Mouse (Mus musculus) small intestine, adult 2 months (tissue): ENCODE measurements around the gene Trpc2. TPM values are rescaled to one million over a fixed set of nuclear protein-coding genes. Genes with fewer than 3 reads are reported as not detected.

Experiments
- H3K27ac ChIP-seq: fragments of 200-500 bp; 2 replicates; pipeline ENCODE4 v1.5.1; 2012; ENCODE audit warnings: low read depth, low read length, control low read depth, inconsistent platforms; ENCODE audit not compliant: insufficient read depth
- H3K27me3 ChIP-seq: fragments of 200-500 bp; 2 replicates; pipeline ENCODE4 v1.6.1; 2012; ENCODE audit warnings: mild to moderate bottlenecking, moderate library complexity, low read length, inconsistent platforms; ENCODE audit not compliant: control insufficient read depth, insufficient read depth
- H3K36me3 ChIP-seq: fragments of 200-500 bp; 2 replicates; pipeline ENCODE4 v1.6.1; 2012; ENCODE audit warnings: mild to moderate bottlenecking, low read length, control low read depth, inconsistent platforms; ENCODE audit not compliant: control insufficient read depth, insufficient read depth
- H3K4me1 ChIP-seq: fragments of 200-500 bp; 2 replicates; pipeline ENCODE4 v1.6.1; 2012; ENCODE audit warnings: low read length, inconsistent platforms, mixed read lengths; ENCODE audit not compliant: control insufficient read depth, insufficient read depth, insufficient read length
- H3K4me3 ChIP-seq: fragments of 200-500 bp; 2 replicates; pipeline ENCODE4 v1.5.1; 2012; ENCODE audit warnings: low read depth, mild to moderate bottlenecking, control low read depth, inconsistent platforms, low read length, moderate library complexity
- CTCF ChIP-seq: fragments of 200-500 bp; IDR thresholded peaks from 2 replicates; pipeline ENCODE4 v1.5.1; 2012; ENCODE audit warnings: low read depth, mild to moderate bottlenecking, control low read depth, inconsistent platforms, low read length, moderate library complexity, mixed read lengths; ENCODE audit not compliant: insufficient replicate concordance, insufficient read length; ENCODE audit errors: extremely low read depth
- POLR2A ChIP-seq: fragments of 200-500 bp; IDR thresholded peaks from 2 replicates; pipeline ENCODE4 v1.6.1; 2012; ENCODE audit warnings: low read depth, mild to moderate bottlenecking, control low read depth, inconsistent platforms, low read length, moderate library complexity
- WGBS: fragments of 180-500 bp; shearing (Covaris S2); methylation state at CpG from one replicate; pipeline ENCODE4 v1.1.7; 2018; 5-methylcytosine and 5-hydroxymethylcytosine counted together
- polyA plus RNA-seq: library from polyadenylated mRNA; depleted of rRNA; stranded (reverse); fragments of >200 nt; gene quantifications from 2 replicates; pipeline ENCODE4 v1.2.3, GENCODE M21; 2012

The Trpc2 gene
- polyA plus RNA-seq, 1 experiment = 0.28 TPM

DNA sequence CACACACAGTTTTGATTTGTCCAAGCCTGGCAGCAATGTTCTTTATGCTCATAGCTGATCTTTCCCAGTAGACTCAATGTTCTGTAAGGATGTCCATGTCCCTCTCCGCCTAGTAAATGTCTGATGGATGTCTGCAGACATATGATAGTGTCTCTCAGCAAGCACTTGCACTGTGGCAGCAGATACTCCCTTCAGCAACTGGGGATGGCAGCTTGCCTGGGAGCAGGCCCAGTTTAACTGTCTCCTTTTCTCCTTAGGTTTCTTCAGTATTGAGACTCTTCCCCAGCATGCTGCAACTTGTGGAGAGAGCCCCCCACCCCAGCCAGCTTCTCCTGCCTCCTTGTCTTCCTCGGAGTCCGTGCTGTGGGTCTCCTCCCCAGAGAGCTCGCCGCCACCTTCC lies 1.1 kb upstream of the Trpc2 start:
- H3K36me3 ChIP-seq = peaks cover 37% of the 10 kb centered on the region
- H3K4me1 ChIP-seq = no peaks in the 10 kb centered on the region
- H3K27ac ChIP-seq = no peak overlapping the region
- TF ChIP-seq CTCF = no peak
- TF ChIP-seq POLR2A = no peak
- WGBS = 92% methylated on average over 5 of the region's 5 CpGs
- H3K4me3 ChIP-seq = no peak overlapping the region
- H3K27me3 ChIP-seq = no peaks in the 10 kb centered on the region

DNA sequence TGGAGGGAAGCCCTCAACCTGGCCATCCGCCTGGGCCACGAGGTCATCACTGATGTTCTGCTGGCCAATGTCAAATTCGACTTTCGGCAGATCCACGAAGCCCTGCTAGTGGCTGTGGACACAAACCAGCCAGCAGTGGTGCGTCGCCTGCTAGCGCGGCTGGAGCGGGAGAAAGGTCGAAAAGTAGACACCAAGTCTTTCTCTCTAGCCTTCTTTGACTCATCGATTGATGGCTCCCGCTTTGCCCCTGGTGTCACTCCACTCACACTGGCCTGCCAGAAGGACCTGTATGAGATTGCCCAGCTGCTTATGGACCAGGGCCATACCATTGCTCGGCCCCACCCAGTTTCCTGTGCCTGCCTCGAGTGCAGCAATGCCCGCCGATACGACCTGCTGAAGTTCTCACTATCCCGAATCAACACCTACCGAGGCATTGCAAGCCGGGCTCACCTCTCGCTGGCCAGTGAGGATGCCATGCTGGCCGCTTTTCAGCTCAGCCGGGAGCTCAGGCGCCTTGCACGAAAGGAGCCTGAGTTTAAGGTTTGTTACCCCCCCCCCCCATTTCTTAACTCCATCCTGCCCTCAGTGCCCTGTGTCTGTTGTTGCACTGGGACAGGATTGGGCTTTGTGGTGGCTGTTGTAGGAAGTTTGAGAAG lies 1.3 kb downstream of the Trpc2 start:
- H3K36me3 ChIP-seq = peaks cover 27% of the 10 kb centered on the region
- H3K27me3 ChIP-seq = no peaks in the 10 kb centered on the region
- H3K4me1 ChIP-seq = no peaks in the 10 kb centered on the region
- TF ChIP-seq POLR2A (no peak), CTCF (no peak)
- H3K27ac ChIP-seq = no peak overlapping the region
- H3K4me3 ChIP-seq = no peak overlapping the region
- WGBS = 85% methylated on average over 26 of the region's 26 CpGs

GRCm38 (mm10) chr7:102087336-102087735 lies 4.4 kb downstream of the Trpc2 start:
- 82% methylated on average over 4 of the region's 4 CpGs for WGBS
- TF ChIP-seq CTCF = no peak
- peaks cover 7% of the 10 kb centered on the region for H3K36me3 ChIP-seq
- H3K4me3 ChIP-seq = no peak overlapping the region
- no peaks in the 10 kb centered on the region for H3K4me1 ChIP-seq
- H3K27me3 ChIP-seq = no peaks in the 10 kb centered on the region
- no peak overlapping the region for H3K27ac ChIP-seq

- no peaks in the 10 kb centered on the region for H3K36me3 ChIP-seq
- 5% methylated on average over 30 of the region's 30 CpGs for WGBS
- no peak for TF ChIP-seq POLR2A
- no peak for TF ChIP-seq CTCF
- H3K27ac ChIP-seq = no peak overlapping the region
- H3K4me3 ChIP-seq = peak overlapping the region; percentile 60
- no peaks in the 10 kb centered on the region for H3K27me3 ChIP-seq
- H3K4me1 ChIP-seq = peaks cover 6% of the 10 kb centered on the region; the same call in 1 of the 2 replicates
These were observed 17.1 kb downstream of the Trpc2 start for GRCm38 (mm10) chr7:102099760-102100661.

GRCm38 (mm10) chr7:102100868-102101267 lies 18.0 kb downstream of the Trpc2 start:
- H3K4me1 ChIP-seq = peaks cover 6% of the 10 kb centered on the region; the same call in 1 of the 2 replicates
- no peaks in the 10 kb centered on the region for H3K36me3 ChIP-seq
- no peak overlapping the region for H3K4me3 ChIP-seq
- H3K27ac ChIP-seq = no peak overlapping the region
- WGBS = 72% methylated on average over 5 of the region's 5 CpGs
- TF ChIP-seq POLR2A (no peak), CTCF (no peak)
- H3K27me3 ChIP-seq = no peaks in the 10 kb centered on the region

DNA sequence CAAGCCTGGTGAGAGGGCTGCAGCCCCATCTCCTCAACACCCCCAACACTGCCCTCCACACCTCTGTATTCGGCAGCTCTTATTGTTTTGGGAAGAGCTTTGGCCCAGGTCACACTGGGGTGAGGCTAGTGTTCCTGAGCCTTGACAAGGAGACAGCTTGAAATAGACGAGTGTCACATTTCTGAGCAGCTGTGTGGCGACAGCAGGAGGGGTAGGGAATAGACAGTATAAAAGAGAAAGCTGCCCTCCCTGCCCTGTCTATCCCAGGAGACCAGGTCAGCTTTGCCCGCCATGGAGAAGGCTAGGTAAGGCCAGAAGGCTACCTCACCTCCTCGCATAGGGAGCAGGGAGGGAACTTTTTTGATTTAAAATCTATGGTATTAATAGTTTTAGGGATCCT lies 18.6 kb downstream of the Trpc2 start, which contains the start of gene Art1:
Art1 (plus strand) TSS at position 257 of the 400 bp plus-strand sequence.
- no peaks in the 10 kb centered on the region for H3K27me3 ChIP-seq
- no peaks in the 10 kb centered on the region for H3K36me3 ChIP-seq
- 83% methylated on average over 5 of the region's 5 CpGs for WGBS
- no peak within 1 kb of the TSS for H3K4me3 ChIP-seq
- H3K27ac ChIP-seq = no peak within 1 kb of the TSS
- TF ChIP-seq POLR2A (no peak), CTCF (no peak)
- peaks cover 6% of the 10 kb centered on the region; the same call in 1 of the 2 replicates for H3K4me1 ChIP-seq

GRCm38 (mm10) chr7:102102241-102102640 lies 19.3 kb downstream of the Trpc2 start:
- Histone ChIP-seq H3K4me3 (no peak overlapping the region), H3K36me3 (no peaks in the 10 kb centered on the region), H3K27me3 (no peaks in the 10 kb centered on the region), H3K4me1 (peaks cover 6% of the 10 kb centered on the region; the same call in 1 of the 2 replicates), H3K27ac (no peak overlapping the region)
- TF ChIP-seq CTCF (no peak), POLR2A (no peak)
- WGBS = 70% methylated on average over 8 of the region's 8 CpGs
